Mouse (Mus musculus) heart, adult 9 months (tissue): ENCODE data around the gene Pla2g3.

Source experiments
- DNase-seq, 2 experiments: peaks; one replicate each; pipeline ENCODE4 v3.0.0; 2022; ENCODE audit warnings: low spot score in 2 of 2

Pla2g3 gene

GRCm38 (mm10) chr11:3487952-3488570 is at the start of gene Pla2g3:
Pla2g3 (plus strand) TSS chr11:3488284.
- no peak for DNase-seq

DNA sequence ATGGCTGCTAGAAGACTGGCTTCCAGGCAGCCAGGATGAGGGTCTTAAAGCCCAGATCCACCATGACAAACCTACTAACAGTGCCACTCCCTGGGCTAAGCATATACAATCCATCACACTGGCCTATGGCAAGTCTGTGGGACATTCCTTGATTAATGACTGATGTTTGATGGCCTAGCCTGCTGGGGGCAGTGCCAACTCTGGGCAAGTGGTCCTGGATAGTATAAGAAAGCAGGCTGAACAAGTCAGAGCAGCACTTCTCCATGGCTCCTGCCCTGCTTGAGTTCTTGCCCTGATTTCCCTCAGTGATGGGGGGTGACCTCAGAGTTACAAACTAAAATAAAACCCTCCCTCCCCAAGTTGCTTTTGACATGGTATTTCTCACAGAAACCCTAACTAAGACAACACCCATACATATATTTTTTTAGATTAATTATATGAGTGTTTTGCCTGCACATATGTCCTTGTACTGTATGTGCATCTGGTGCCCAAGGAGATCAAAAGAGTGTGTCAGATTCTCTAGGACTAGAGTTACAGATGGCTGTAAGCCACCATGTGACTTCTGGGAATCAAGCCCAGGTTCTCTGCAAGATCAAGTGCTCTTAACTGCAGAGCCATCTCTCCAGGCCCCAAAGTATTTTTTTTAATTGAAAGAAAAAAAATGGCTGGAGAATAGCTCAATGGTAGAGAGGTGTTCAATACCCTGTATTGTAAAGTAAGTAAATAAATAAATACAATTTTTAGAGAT is 46.2 kb upstream of the Pla2g3 start:
- DNase-seq: peak in 1 of 2 experiments; percentile 44

GRCm38 (mm10) chr11:3442677-3443076 is 45.4 kb upstream of the Pla2g3 start:
- DNase-seq: no peak

DNA sequence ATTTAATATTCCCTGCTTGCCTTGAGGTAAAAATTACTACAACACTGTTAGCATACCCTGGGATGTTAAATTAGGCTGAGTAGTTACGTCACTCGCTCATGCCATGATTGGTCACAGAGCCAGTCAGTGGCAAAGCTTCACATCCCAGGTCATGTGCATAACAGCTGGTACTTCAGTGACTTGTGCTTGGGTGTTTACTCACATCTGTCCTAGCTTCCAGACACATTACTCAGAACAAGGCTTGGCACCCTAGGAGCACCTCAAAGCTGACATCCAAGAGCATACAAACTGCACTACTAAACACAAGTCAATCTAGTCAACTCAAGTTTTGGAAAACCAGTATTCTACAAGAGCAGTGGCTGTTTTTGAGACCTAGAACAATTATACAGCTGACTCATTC is 45.0 kb upstream of the Pla2g3 start:
- DNase-seq: no peak

- DNase-seq: no peak
Measured at GRCm38 (mm10) chr11:3444875-3445274, 43.2 kb upstream of the Pla2g3 start.

GRCm38 (mm10) chr11:3451701-3452163 is 36.4 kb upstream of the Pla2g3 start:
- no peak for DNase-seq

GRCm38 (mm10) chr11:3452167-3452639 is 35.9 kb upstream of the Pla2g3 start, which contains the start of gene Rnf185:
Rnf185 (minus strand) TSS chr11:3452363.
- DNase-seq: peak; percentile 94 to 96

GRCm38 (mm10) chr11:3452769-3453168 is 35.3 kb upstream of the Pla2g3 start:
- no peak for DNase-seq

- no peak for DNase-seq
Measured at GRCm38 (mm10) chr11:3453467-3453866, 34.6 kb upstream of the Pla2g3 start.

DNA sequence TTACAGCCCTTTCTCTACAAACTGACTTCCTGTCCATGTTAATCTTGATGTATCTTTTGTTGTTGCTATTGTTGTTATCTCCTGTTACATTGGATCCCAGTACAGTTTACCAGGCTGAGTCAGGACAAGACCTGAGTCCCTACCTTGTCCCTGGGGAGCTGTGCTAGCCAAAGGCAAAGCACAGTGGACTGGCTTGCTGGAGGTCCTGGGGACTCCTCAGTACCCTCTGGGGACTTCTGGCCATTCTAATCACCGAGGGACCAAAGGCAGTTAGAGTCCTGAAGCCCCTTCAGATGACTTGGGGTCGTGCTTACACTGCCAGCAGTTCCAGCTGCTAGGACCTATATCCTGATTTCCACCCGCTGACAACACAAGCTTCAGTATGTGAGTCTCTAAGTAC is 33.6 kb upstream of the Pla2g3 start:
- DNase-seq: no peak

GRCm38 (mm10) chr11:3456354-3456753 is 31.7 kb upstream of the Pla2g3 start:
- peak; percentile 17 to 37 for DNase-seq

GRCm38 (mm10) chr11:3458428-3459104 is 29.5 kb upstream of the Pla2g3 start:
- DNase-seq: no peak

GRCm38 (mm10) chr11:3459105-3459468 is 29.0 kb upstream of the Pla2g3 start:
- DNase-seq: no peak

DNA sequence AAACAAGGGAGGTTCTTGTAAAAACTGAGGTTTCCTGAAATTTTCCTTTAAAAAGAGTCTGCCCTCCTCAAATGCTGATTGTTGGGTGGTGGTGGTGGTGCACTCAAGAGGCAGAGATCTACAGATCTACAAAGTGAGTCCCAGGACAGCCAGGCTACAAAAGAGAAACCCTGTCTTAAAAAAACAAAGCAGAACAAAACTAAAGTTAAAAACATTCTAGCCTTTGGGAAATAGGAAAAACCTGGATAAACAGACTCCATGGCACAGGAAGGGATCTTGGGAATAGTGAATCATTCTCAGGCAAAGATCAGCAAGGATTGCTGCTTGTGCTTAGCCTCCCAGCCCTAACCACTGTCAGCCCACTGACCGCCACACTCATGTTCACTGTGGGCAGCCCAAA is 25.2 kb upstream of the Pla2g3 start:
- no peak for DNase-seq

- no peak for DNase-seq
Measured at GRCm38 (mm10) chr11:3471448-3471850, 16.6 kb upstream of the Pla2g3 start.

GRCm38 (mm10) chr11:3472484-3472883 is 15.6 kb upstream of the Pla2g3 start:
- peak; percentile 69 to 81 for DNase-seq

GRCm38 (mm10) chr11:3474480-3475115 is 13.5 kb upstream of the Pla2g3 start:
- DNase-seq: no peak

- no peak for DNase-seq
Measured at GRCm38 (mm10) chr11:3475489-3475888, 12.6 kb upstream of the Pla2g3 start.

DNA sequence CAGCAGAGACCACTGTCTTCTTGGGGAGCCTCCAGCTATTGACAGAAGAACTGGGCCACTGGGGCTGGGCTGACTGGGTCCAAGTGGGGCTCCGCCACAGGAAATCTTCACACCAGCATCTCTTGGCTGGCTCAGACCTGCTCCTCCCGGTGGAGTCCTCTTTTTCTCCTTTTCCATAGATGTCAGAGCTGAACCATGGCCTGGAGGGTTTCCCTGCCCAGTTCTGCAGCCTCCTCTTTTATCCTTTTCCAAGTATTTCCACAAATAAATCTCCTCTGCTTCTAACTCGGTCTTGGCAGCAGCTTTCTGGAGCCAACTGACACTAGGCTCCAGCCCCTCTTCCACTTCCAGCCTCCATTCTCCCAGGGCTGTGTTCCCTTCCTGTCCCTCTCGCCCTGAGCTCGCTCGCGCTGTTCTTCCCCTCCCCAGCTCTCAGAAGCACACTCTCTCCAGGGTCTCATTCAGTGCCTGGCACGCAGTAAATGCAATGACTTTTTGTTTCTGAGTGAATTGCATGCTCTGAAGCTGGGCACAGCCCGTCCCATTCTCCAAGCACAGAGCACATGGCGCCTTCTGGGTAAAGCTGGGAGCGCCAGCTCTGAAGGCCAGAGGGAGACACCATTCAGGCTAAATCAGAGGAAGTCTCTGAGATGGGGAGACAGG is 4.0 kb upstream of the Pla2g3 start:
- DNase-seq: no peak

DNA sequence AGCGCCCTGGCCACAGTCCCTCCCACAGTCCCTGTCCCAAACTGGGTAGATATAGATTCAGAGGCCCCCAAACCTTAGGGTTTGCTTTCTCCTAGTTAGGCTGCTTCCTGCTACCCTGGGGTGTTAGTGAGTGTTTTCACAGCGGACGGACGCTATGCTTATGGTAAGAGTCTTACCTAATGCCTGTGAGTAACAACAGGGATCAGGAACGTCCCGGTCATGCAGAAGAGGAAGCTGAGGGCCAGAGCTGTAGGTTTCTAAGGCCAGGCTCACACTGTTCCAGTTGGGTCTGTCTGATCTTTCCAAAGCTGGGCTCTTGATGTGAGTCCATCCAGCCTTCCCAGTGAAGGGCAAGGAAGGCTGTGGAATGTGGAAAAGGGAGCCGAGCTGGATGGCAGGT is 1.7 kb upstream of the Pla2g3 start:
- DNase-seq: no peak

GRCm38 (mm10) chr11:3489036-3489435 is 952 bp downstream of the Pla2g3 start:
- no peak for DNase-seq

GRCm38 (mm10) chr11:3492748-3493147 is 4.7 kb downstream of the Pla2g3 start:
- no peak for DNase-seq
